Mouse (Mus musculus) brain, embryonic 14.5 days (tissue): ENCODE measurements around the gene Sh3rf1.

Source experiments
- CTCF ChIP-seq: fragments of 200-500 bp; IDR thresholded peaks from 2 replicates; pipeline ENCODE4 v1.5.1; 2012; ENCODE audit warnings: inconsistent platforms, mild to moderate bottlenecking, moderate library complexity, borderline replicate concordance; ENCODE audit not compliant: insufficient read depth, insufficient read length; ENCODE audit errors: extremely low read depth
- POLR2A ChIP-seq: fragments of 200-500 bp; IDR thresholded peaks from 2 replicates; pipeline ENCODE4 v1.6.1; 2012; ENCODE audit warnings: mild to moderate bottlenecking, inconsistent platforms, borderline replicate concordance; ENCODE audit not compliant: poor library complexity, insufficient read depth, insufficient read length, severe bottlenecking; ENCODE audit errors: extremely low read depth

- TF ChIP-seq POLR2A = no peak
- no peak for TF ChIP-seq CTCF
Measured at GRCm38 (mm10) chr8:61185274-61186198, 38.1 kb upstream of the Sh3rf1 start.
